Mouse (Mus musculus): ENCODE measurements around the gene Naxd. TPM values are rescaled to one million over a fixed set of nuclear protein-coding genes. Genes with fewer than 3 reads are reported as not detected.
"Not testable (repeated sequence)": the region's sequence is repeated elsewhere in the genome, so short reads cannot be mapped to it uniquely, and the experiment has no call there.

Gene Naxd
- polyA plus RNA-seq, 1 experiment from 2014 or later = 152 TPM

DNA sequence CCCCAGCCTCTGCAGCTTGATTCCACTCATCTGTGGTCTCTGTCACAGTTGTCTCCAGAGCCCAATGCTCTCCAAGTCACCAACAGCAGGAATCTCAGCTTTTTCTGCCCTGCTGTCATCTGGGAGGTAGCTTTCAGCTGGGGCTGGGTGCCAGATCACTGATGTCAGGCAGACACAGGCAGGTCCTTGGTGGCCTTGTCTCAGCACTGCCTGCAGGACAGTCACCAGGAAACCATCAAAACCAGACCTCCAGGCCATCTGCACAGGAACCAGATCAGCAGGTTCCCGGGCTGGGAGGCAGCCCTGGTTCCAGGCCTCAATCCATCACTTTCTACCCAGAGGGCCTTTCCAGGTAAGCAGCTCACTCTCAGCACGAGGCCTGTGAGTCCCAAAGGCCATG, 35.5 kb upstream of the Naxd start:
- WGBS = 77% methylated on average over 2 of the region's 2 CpGs
- Histone ChIP-seq H3K27ac (no peak overlapping the region), H3K36me3 (ENCODE audit: poor library complexity, severe bottlenecking) (no peaks in the 10 kb centered on the region), H3K27me3 (no peaks in the 10 kb centered on the region), H3K9ac (no peak overlapping the region), H3K4me3 (no peak overlapping the region), H3K4me2 (no peak overlapping the region), H3K9me3 (replicated peaks) (no peaks in the 10 kb centered on the region), H3K4me1 (no peaks in the 10 kb centered on the region)
- no peak for ATAC-seq

DNA sequence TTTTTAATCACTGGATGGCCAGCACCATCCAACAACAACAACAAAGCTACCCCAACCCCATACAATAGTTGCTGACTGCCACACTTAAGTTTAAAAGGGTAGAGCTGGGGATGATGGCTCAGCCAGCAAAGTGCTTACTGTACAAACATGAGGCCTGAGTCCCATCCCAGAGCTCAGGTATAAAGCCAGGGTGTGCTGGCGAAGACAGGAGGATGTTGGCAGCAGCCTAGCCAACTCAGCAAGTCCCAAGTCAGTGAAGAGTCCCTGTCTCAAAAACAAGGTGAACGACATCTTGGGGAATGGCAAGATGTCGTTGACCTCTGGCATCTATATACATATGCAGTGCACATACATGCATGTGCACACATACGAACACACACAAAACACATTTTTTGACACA, 34.7 kb upstream of the Naxd start:
- no peak for ATAC-seq
- peaks cover 3% of the 10 kb centered on the region; the same call in 1 of the 2 replicates for H3K9me3 ChIP-seq (replicated peaks)
- 93% methylated on average over 4 of the region's 4 CpGs for WGBS
- H3K27me3 ChIP-seq = no peaks in the 10 kb centered on the region
- H3K4me3 ChIP-seq = no peak overlapping the region
- H3K9ac ChIP-seq = no peak overlapping the region
- H3K4me1 ChIP-seq = no peaks in the 10 kb centered on the region
- no peaks in the 10 kb centered on the region for H3K36me3 ChIP-seq (ENCODE audit: poor library complexity, severe bottlenecking)
- no peak overlapping the region for H3K4me2 ChIP-seq
- H3K27ac ChIP-seq = no peak overlapping the region

- Histone ChIP-seq H3K4me1 (no peaks in the 10 kb centered on the region), H3K4me2 (no peak overlapping the region), H3K9ac (no peak overlapping the region), H3K36me3 (ENCODE audit: poor library complexity, severe bottlenecking) (no peaks in the 10 kb centered on the region), H3K4me3 (no peak overlapping the region), H3K27ac (no peak overlapping the region), H3K27me3 (no peaks in the 10 kb centered on the region), H3K9me3 (replicated peaks) (peaks cover 3% of the 10 kb centered on the region; the same call in 1 of the 2 replicates)
- WGBS = 95% methylated on average over 2 of the region's 2 CpGs
- no peak for ATAC-seq
Measured at GRCm38 (mm10) chr8:11463541-11463888, 33.8 kb upstream of the Naxd start.

DNA sequence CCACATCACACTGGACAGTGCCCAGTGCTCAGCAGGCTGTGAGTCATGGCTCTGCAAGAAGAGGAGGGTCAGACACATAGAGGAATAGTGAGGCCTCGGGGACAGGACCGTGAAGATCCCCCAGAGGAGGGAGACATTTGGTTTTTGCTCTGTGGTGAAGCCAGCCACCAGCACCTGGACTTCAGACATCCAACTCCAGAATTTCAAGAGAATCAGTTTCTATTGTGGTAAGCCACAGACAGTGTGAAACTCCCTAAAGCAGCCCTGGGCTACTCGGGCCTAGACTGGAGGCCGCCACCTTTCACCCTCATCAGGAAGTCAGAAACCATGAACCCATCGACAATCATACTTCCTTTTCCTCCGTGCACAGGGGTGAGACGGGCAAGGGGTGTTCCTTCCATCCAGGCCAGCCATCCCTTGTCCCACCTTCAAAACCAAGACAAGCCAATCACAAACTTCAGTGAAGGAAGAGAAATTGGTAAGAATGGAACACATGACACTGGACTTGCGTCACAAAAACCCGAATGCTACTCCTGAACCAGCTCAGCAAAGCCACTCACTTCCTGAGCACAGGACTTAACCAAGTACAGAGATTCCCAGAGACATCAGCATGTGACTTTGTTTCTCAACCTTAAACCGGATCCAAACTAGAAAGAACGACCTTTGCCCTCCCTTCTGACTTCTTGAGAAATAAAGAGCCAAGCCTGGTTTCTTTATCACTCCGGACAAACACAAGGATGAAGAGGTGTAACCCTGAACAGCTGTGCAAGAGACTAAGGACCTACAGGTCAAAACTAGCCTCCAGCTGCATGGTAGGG, 33.2 kb upstream of the Naxd start:
- no peak overlapping the region for H3K27ac ChIP-seq
- H3K4me3 ChIP-seq = no peak overlapping the region
- no peak for ATAC-seq
- no peaks in the 10 kb centered on the region for H3K36me3 ChIP-seq (ENCODE audit: poor library complexity, severe bottlenecking)
- no peak overlapping the region for H3K9ac ChIP-seq
- no peaks in the 10 kb centered on the region for H3K4me1 ChIP-seq
- peaks cover 3% of the 10 kb centered on the region; the same call in 1 of the 2 replicates for H3K9me3 ChIP-seq (replicated peaks)
- H3K27me3 ChIP-seq = no peaks in the 10 kb centered on the region
- 89% methylated on average over 12 of the region's 12 CpGs for WGBS
- H3K4me2 ChIP-seq = no peak overlapping the region

DNA sequence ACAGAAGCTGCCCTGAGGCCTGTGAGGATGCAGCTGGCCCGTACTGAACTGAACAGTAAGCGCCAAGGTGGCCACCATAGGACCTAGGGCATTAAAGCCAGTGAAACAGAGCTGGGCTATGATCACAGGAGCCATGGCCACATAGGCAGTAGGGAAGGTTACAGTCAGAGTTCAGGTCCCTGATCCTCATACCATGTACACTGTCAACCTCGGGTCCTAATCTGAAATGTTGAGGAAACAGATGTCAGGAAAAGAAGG, 32.7 kb upstream of the Naxd start:
- ATAC-seq = no peak
- 91% methylated on average over 3 of the region's 3 CpGs for WGBS

GRCm38 (mm10) chr8:11465619-11466018, 31.7 kb upstream of the Naxd start:
- peaks cover 3% of the 10 kb centered on the region; the same call in 1 of the 2 replicates for H3K9me3 ChIP-seq (replicated peaks)
- H3K4me2 ChIP-seq = no peak overlapping the region
- no peak overlapping the region for H3K9ac ChIP-seq
- H3K4me3 ChIP-seq = no peak overlapping the region
- WGBS = 87% methylated on average over 4 of the region's 4 CpGs
- no peak for ATAC-seq
- no peak overlapping the region for H3K27ac ChIP-seq
- H3K36me3 ChIP-seq (ENCODE audit: poor library complexity, severe bottlenecking) = no peaks in the 10 kb centered on the region
- no peaks in the 10 kb centered on the region for H3K27me3 ChIP-seq
- H3K4me1 ChIP-seq = no peaks in the 10 kb centered on the region

More for the DNA sequence above, 32.7 kb upstream of the Naxd start:
- H3K27ac ChIP-seq = no peak overlapping the region
- no peak overlapping the region for H3K9ac ChIP-seq
- H3K27me3 ChIP-seq = no peaks in the 10 kb centered on the region
- H3K36me3 ChIP-seq (ENCODE audit: poor library complexity, severe bottlenecking) = no peaks in the 10 kb centered on the region
- no peaks in the 10 kb centered on the region for H3K4me1 ChIP-seq
- peaks cover 3% of the 10 kb centered on the region; the same call in 1 of the 2 replicates for H3K9me3 ChIP-seq (replicated peaks)
- H3K4me3 ChIP-seq = no peak overlapping the region
- H3K4me2 ChIP-seq = no peak overlapping the region

DNA sequence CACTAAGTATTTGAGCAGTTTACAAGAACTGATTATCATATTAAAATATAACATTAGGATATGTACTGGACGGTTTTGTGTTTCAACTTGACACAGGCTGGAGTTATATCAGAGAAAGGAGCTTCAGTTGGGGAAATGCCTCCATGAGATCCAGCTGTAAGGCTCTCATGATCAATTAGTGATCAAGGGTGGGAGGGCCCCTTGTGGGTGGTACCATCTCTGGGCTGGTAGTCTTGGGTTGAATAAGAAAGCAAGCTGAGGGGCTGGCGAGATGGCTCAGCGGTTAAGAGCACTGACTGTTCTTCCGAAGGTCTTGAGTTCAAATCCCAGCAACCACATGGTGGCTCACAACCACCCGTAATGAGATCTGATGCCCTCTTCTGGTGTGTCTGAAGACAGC, 30.8 kb upstream of the Naxd start:
- H3K27ac ChIP-seq; H3K4me3 ChIP-seq; H3K4me1 ChIP-seq; H3K36me3 ChIP-seq (ENCODE audit: poor library complexity, severe bottlenecking); H3K9me3 ChIP-seq (replicated peaks); H3K27me3 ChIP-seq; ATAC-seq; H3K4me2 ChIP-seq; H3K9ac ChIP-seq: not testable (repeated sequence)
- WGBS = 64% methylated on average over 5 of the region's 5 CpGs

DNA sequence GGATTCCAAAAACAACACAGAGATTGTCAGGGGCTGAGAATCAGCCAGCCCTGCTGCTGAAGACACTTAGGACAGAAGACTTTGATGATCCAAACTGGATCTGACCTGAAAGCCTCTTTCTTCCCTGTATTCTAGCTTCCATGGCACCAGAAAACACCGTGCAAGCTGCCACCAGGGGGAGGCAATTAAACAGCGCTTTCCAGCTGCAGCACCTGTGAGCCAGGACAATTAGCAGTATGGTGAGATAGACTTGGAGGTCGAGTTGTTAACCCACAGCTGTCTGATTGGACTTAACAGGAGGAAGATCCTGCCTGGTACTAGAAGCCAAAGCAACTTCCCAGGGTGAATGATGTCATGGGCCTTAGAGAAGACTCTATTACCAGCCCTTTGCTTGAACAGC, 28.2 kb upstream of the Naxd start:
- Histone ChIP-seq H3K4me1 (peaks cover 5% of the 10 kb centered on the region; the same call in 1 of the 2 replicates), H3K4me2 (no peak overlapping the region), H3K9ac (no peak overlapping the region), H3K27ac (no peak overlapping the region), H3K4me3 (no peak overlapping the region), H3K9me3 (replicated peaks) (peaks cover 3% of the 10 kb centered on the region; the same call in 1 of the 2 replicates), H3K36me3 (ENCODE audit: poor library complexity, severe bottlenecking) (no peaks in the 10 kb centered on the region), H3K27me3 (peaks cover 12% of the 10 kb centered on the region)
- 7% methylated on average over 3 of the region's 3 CpGs for WGBS
- ATAC-seq = no peak

DNA sequence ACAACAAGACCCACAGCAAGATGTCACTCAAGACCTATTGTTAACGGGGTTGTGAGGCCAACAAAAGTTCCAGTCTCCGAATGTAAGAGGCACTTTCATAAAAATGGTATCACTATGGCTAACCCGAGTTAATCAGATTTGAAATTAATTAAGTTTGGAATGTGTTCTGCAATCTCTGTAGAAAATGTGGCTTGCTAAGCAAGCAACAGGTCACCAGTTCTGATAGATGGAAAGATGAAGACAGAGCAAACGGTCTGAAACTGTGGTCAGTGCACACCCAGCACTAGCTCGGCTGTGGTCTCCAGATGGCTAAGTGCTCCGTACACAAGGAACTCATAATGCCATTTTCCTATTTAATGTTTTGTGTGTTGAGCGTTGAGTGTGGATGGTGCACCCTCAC, 26.6 kb upstream of the Naxd start:
- no peak overlapping the region for H3K27ac ChIP-seq
- H3K27me3 ChIP-seq = peaks cover 26% of the 10 kb centered on the region
- H3K4me1 ChIP-seq = peaks cover 5% of the 10 kb centered on the region; the same call in 1 of the 2 replicates
- no peaks in the 10 kb centered on the region for H3K36me3 ChIP-seq (ENCODE audit: poor library complexity, severe bottlenecking)
- peaks cover 3% of the 10 kb centered on the region; the same call in 1 of the 2 replicates for H3K9me3 ChIP-seq (replicated peaks)
- ATAC-seq = no peak
- H3K9ac ChIP-seq = no peak overlapping the region
- H3K4me3 ChIP-seq = no peak overlapping the region
- no peak overlapping the region for H3K4me2 ChIP-seq
- 73% methylated on average over 7 of the region's 7 CpGs for WGBS

- no peak for ATAC-seq
- WGBS = 25% methylated on average over 8 of the region's 8 CpGs
Measured at GRCm38 (mm10) chr8:11471309-11471708, 26.0 kb upstream of the Naxd start.

DNA sequence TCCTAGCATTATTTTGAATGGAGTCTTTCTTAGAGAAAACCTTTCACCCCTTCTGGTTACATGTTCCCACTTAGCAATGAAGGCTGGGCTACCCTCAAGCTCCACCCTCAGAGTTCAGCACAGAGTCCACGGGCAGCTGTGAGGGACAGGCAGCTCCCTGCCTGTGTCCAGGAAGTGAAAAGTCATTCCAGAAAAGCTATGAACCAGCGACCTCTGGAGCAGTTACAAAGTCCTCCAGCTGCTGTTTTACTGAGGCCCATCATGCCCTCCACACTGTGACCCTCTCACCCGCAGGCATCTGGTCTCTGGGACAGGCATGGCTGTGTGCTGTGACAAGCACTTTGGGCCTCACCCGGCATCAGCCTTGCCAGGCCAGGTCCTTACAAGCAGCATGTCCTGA, 24.2 kb upstream of the Naxd start:
- Histone ChIP-seq H3K4me3 (no peak overlapping the region), H3K36me3 (ENCODE audit: poor library complexity, severe bottlenecking) (no peaks in the 10 kb centered on the region), H3K4me1 (peaks cover 23% of the 10 kb centered on the region), H3K9ac (no peak overlapping the region), H3K4me2 (no peak overlapping the region), H3K27me3 (peaks cover 50% of the 10 kb centered on the region), H3K9me3 (replicated peaks) (no peaks in the 10 kb centered on the region), H3K27ac (no peak overlapping the region)
- WGBS = 57% methylated on average over 4 of the region's 4 CpGs
- ATAC-seq = no peak

More at GRCm38 (mm10) chr8:11471309-11471708, 26.0 kb upstream of the Naxd start:
- Histone ChIP-seq H3K9me3 (replicated peaks) (peaks cover 3% of the 10 kb centered on the region; the same call in 1 of the 2 replicates), H3K36me3 (ENCODE audit: poor library complexity, severe bottlenecking) (no peaks in the 10 kb centered on the region), H3K4me3 (no peak overlapping the region), H3K4me1 (peaks cover 6% of the 10 kb centered on the region; the same call in 1 of the 2 replicates), H3K27ac (no peak overlapping the region), H3K9ac (no peak overlapping the region), H3K4me2 (no peak overlapping the region), H3K27me3 (peaks cover 33% of the 10 kb centered on the region)

DNA sequence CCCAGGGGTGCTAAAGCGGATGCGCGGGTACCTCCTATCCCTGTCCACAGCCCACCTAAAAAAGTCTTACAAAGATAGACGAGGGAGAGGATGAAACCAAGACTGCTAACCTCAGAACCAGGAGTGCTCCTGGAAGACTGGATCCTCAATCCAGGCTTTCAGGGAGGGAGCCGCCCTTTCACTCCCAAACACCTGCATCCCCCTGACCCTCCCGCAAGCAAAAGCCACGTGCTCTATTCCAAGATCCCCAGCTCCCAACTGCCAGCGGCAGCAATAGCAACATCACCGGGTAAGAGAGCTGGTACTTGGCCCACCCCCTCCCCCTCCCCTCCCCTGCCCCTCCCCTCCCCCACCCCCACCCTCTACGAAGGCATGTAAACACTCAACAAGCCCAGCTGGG, 21.9 kb upstream of the Naxd start:
- Histone ChIP-seq H3K27ac (no peak overlapping the region), H3K36me3 (ENCODE audit: poor library complexity, severe bottlenecking) (no peaks in the 10 kb centered on the region), H3K4me3 (no peak overlapping the region), H3K9ac (no peak overlapping the region), H3K4me2 (no peak overlapping the region), H3K4me1 (peaks cover 32% of the 10 kb centered on the region), H3K9me3 (replicated peaks) (no peaks in the 10 kb centered on the region), H3K27me3 (peaks cover 73% of the 10 kb centered on the region)
- WGBS = 3% methylated on average over 9 of the region's 10 CpGs
- no peak for ATAC-seq

- 22% methylated on average over 2 of the region's 2 CpGs for WGBS
- Histone ChIP-seq H3K27me3 (peaks cover 78% of the 10 kb centered on the region), H3K9ac (no peak overlapping the region), H3K4me3 (no peak overlapping the region), H3K4me1 (peaks cover 30% of the 10 kb centered on the region), H3K27ac (no peak overlapping the region), H3K36me3 (ENCODE audit: poor library complexity, severe bottlenecking) (no peaks in the 10 kb centered on the region), H3K4me2 (no peak overlapping the region), H3K9me3 (replicated peaks) (no peaks in the 10 kb centered on the region)
- ATAC-seq = no peak
Measured at GRCm38 (mm10) chr8:11475876-11476275, 21.4 kb upstream of the Naxd start.
